Mouse (Mus musculus) spleen, postnatal 14 days (tissue): ENCODE results near the gene Dpysl4.

Experiments
- DNase-seq, 2 experiments: peaks; one replicate each; pipeline ENCODE4 v3.0.0; 2021 to 2022; ENCODE audit warnings: low spot score in 2 of 2

The Dpysl4 gene

DNA sequence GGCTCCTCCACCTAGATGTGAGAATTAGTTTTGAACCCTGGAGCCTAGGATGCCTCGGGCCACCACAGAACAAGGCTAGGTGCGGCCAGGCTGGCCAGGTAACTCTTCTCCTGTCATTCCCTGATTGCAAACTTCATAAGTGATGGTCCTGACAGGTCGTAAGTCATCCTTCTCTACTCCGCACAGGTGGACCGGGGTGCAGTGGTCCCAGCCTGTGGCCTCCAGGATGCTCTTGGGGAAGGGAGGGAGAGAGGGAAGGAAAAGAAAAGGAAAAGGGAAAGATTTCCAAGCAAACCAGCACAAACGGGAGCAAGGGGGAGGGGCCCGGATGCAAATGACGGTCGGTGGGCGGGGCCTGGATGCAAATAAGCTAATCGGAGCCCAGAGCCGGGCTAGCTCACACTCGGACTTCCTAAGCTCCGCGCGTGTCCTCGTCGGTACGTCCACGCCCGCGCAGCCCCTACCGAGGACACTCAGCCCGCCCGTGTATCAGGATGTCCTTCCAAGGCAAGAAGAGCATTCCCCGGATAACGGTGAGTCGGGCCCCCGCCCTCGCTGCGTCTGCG is at the start of gene Dpysl4:
TSS of gene Dpysl4 (plus strand) at position 373 of the 566 bp plus-strand sequence.
- DNase-seq: no peak

DNA sequence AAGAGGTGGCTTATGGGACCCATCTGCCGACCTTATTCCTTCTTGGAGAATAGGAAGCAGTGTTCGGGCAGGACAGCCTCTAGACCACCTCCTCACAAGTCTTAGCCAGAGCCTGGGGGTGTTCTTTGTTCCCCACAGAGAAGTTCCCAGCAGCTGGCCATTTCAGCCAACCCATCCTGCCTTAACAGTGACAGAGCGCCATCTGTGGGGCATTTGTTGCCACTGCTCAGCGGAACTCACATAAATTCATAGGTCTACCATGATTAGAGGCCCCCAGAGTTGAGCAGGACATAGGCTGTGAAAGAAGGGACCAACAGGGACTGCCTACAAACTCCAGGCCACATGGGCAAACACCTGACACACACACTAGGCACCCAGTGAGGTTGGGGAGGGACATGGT is 22.4 kb upstream of the Dpysl4 start:
- no peak for DNase-seq

DNA sequence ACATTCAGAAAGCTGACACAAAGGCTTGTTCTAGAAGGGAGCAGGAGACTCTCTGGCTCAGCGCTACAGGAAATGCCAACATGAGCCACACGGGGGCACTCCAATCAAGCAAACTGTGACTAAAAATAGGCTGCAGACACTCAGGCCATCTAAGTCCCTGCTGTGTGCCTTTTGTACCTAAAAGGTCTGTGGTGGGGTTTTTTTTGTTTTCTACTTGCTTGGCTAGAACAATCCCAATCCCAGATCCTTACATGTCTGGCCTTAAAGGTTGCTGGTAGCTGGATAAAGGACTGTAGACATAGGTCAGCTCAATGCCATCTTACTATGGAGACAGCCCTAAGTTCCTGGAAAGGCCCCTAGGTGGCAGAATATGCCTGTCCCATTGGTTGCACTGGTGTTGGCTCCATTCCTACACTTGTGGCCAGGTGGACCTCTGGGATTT is 17.6 kb upstream of the Dpysl4 start:
- no peak for DNase-seq

DNA sequence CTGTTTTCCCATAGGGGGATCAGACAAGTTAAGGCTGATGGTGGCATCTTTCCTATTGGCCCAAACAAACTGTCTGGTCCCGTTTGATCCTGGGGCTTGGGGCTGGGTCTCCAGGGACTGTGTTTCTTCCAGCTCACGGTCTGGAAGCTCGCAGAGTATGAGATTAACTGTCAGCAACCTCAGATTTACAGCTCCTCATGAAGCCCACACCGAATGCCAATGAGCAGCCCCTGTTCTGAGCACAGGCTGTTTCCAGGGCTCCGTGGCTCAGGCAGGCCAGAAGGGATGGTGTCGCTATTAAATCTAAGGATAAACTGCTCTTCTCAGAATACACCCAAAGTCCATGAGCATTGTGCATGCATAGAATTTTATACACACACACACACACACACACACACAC is 11.6 kb upstream of the Dpysl4 start:
- no peak for DNase-seq

DNA sequence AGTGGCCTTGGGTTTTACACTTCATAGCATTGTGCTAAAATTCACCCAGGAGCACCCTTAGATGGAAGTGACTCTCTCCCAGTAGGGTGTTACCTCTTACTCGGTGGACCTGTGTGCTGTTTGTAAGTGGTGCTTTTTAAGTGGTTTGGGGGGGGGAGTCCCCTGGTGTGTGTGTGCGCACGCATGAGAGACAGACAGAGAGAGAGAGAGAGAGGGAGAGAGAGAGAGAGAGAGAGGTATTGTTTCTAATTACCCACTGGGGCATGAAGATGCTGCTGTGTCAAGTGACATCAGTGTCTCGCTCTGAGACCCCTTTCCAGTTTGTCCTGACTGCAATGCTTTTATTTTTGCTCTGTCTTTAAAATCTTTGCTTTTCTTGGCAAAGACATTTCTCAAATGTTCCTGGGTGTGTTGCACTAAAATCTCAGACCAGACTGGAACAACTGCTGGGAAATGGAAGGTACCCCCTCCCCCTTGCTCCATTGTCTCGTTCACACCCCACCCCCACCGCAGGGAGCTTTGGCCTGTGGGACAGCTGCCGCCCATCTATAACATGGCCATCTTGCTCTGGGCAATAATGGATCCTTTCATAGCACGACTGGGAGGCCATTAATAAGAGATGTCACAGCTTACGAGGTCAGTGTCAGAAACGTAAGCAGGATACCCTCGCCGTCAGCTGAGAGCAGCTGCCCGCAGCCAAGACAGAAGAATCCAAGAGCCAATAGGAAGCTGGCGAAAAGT is 10.6 kb upstream of the Dpysl4 start:
- DNase-seq: no peak

DNA sequence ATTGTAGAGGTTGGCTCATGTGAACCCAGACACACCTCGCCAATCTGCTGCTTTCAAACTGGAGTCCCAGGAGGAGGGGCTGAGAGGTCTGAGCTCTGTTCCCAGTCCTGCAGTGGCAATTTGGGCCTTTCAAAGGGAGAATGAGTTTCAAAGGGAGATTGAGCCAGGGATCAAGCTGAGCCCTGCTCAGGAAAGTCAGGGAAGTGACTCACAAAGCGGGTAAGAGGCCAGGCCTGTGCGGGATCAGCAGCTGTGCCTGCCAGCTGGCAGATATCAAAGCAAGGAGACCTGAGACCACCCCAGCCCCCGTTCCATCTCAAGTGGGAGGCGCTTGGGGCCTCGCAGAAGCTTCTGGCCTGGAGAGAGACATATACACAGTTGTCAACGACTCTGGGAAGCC is 8.5 kb upstream of the Dpysl4 start:
- no peak for DNase-seq

DNA sequence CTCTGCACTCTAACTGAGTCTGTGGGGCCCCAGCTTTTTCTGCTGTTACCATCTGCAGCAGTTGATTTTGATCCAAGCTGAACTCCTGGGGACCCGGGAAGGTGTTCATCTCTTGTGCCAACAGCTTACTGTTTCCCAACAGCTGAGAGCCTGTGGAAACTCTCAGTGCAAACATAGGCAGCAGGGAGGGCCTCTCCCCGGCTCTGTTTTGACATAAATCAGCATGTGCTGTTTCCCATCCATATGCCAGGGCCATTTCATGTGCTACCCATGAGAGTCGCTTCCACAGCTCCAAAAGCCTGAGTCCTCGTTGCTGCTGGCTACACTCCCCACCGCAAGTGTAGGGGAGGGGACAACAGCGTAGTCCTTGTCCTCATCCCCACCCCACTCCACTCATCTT is 7.6 kb upstream of the Dpysl4 start:
- DNase-seq: no peak

DNA sequence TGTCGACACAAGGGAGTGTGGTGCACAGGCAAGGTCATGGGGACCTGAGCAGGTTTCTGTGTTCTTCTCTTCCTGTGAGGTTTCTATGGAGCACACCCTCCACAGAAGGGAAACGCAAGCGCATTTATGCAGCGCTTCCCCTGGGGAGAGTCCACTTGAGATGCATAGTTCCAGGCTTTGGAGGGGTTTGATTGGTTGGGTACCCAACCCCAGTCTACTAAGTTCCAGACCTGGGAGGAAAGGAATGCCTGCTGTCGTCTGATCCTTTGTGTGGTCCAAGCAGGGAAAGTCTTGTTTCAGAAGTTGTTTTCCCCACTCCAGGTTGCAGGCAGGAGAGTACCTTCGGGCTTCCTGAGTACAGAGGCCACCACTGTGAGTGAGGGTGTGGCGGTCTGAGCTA is 6.7 kb upstream of the Dpysl4 start:
- no peak for DNase-seq

DNA sequence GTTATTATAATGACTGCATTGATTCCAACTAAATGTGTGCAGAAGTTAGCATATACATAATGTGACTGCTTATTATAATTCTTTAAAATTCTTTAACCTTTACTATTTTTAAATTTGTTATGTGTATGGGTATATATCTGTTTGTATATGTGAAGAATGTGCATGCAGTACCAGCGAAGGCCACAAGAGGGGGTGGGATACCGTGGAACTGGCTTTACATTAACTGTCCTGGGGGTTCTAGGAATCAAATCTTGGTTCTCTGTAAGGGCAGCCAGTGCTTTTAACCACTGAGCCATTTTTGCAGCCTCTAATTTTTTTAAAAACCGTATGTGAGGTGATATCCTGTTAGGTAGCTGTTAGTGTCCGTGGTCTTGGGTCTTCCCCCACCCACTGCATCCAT is 5.1 kb upstream of the Dpysl4 start:
- DNase-seq: no peak

DNA sequence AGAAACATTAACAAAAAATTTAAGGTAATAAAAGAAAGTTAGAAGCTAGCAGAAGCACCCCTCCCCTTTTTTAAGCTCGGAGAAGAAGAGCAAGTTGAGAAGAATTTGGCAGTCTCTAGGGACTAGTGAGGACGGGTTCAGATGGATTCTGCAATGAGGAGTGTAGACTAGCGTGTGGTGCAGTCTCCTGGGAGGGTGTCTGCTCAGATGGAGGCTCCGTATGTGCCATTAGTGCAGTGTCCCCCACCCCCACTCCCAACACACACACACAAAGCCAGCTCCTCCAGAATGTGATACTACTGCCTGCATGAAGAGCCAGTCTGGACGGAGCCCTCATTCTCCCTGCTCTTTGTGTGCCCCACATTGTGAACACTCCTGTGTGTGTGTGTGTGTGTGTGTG is 4.6 kb upstream of the Dpysl4 start:
- DNase-seq: no peak

DNA sequence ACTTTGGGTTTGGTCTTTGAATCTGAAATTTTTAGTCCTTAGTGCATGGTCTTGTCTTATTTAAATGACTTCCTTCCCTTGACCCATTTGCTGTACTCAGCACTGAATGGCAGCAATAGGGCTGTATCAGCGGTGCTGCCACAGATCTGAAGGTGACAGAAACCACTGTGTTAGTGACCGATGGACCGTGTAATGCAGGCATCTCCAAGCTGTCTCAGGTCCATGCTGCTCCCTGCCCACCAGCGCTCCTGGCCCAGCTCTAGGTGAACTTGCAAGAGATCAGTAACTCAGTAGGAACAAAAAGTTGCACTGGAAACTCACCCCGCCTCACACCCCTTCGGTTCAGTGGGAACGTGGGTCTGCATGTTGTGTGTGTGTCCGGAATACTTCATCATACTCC is 3.5 kb upstream of the Dpysl4 start:
- no peak for DNase-seq

DNA sequence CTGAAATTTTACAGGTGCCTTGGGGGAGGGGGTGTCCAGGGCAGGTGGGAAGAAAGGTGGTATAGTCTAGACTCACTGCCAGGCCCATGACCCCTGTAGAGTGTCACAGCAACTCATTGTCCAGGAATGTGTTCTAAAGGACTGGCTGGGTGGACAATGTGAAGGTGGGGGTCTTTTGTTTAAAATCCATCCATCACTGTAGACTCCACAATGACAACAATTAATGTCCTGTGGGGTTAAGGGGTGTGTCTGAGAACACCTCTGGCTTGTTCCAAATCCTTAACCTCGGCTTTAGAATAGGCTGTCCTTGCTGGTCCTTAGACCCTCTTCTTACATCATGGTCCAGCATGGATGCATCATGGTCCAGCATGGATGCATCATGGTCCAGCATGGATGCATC is 1.5 kb upstream of the Dpysl4 start:
- DNase-seq: no peak

DNA sequence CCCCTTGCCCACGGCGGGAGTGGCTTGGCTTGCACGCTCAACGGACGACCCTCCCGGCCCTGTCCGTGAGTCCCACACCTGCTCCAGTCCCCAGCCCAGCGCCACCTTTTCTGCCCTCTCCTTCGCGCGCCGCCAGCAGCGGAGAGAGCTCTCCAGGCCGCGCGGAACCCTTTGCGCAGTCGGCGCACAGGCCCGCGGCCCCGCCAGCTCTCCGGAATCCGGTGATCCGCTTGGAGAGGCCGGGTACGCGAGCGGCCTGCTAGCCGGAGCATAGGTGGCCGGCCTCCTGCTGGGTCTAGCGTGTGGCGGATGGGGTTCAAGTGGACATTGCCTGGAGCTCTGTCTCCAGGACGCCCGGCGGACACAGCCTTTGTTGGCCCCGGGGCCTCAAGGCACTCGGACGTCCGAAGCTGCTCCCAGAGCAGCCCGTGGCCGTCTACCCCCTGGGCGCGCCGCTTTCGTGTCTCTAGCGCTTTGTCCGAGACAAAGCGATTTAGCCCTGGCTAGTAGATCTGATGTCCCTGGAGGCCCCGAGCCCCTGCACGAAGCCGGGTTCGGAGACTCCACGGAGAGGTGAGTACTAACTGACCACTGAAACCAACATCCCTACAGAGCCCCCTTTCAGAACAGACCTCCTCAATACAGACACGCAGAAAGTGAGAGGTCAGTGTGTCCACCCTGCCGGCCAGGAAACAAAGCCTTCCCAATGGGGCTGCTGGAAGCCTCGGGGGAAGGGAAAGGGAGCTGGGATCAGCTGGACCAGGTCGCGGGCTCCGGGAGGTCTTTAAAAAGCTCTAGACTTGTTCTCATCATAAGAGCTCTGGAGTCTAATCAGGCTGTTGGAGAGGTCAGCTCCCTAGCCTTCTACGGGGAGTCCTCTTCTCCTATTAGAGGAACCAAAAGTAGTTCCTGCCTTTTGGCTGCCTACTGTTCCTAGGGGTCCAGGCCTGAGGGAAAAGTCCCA is 676 bp downstream of the Dpysl4 start:
- no peak for DNase-seq

DNA sequence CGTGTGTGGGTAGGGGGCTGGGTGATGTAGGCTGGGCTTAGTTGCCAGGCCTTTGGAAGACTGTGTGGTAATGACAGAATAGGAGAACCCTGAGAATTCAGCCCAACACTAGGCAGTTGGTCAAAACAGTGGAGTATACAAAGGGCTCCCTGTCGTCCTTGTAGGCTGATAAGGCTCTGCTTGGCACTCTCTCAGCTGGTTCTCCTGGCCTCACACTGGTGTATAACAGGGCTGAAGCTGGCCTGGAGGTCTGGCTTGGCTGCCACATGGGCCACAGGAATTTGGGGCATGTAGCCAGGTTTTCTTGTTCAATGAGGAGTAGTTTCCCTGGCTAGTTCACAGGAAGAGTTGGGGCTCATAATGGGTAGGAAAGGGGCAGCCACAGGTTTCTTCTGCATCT is 2.0 kb downstream of the Dpysl4 start:
- DNase-seq: no peak

DNA sequence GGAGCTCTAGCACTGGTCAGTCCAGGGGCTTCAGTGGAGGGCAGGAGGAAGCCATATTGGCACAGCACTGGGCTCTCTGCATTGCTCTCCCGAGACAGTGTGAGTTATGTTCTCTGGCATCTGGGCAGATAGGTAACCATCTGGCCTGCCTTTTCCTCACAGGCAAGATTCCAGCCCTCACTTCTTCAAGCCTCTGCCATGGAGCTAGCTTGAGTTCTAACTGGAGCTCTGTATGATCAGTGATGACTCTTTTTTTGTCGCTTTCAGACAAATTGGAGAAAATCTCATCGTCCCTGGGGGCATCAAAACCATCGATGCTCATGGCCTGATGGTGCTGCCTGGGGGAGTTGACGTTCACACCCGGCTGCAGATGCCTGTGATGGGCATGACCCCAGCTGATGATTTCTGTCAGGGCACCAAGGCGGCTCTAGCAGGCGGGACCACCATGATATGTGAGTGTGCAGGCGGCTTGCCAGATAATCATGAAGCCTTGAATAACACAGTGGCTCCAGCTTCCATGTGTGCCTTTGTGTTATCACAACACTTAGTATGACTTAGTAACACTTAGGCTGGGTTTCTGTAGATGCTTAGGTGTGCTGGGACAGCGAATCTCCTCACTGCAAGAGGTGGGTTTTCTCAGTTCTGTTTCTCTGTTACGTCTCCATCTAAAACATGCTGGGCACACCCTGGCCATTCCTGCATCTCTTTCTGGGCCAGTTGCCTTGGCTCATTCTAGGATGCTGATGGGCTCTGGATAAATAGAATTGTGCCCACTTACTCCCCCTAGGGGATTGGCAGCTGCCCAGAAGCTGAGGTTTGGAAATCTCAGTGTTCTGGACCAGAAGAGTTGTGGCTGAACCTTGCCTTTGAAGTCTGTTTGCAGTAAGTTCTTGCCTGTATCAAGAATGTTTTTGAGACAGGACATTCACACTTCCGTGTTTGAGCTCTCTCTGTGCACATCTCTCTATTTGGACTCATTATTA is 4.4 kb downstream of the Dpysl4 start:
- no peak for DNase-seq

DNA sequence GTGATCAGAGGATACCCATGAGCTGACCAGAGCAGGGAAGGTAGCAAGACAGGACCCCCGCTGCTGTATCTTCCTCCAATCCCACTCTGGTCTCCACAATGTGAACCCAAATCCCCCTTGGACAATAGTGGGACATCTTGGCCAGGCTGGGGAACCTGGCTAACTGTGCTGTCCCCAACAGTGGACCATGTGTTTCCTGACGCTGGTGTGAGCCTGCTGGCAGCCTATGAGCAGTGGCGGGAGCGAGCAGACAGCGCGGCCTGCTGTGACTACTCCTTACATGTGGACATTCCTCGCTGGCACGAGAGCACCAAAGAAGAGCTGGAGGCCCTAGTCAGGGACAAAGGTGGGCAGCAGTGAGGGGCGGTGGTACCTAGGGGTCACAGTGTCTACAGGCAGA is 5.9 kb downstream of the Dpysl4 start:
- DNase-seq: no peak

DNA sequence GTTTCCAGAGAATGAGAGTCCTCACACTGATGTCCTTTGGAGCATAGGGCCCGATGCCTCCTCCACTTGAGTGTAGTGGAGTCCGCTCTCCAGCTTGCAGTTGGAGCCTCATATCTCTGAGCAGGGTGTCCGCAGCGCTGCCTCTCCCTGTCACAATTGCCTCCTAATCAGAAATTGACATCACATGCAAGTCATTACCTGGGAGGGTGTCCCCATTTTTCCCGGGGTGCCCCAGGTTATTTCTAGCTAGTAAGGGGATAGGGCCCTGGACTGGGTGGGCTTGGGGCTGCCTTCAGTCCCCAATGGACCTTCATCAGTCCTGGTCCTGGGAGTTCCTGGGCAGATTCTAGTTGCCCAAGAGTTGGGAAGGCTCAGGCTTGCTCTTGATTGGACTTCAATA is 6.9 kb downstream of the Dpysl4 start:
- no peak for DNase-seq

DNA sequence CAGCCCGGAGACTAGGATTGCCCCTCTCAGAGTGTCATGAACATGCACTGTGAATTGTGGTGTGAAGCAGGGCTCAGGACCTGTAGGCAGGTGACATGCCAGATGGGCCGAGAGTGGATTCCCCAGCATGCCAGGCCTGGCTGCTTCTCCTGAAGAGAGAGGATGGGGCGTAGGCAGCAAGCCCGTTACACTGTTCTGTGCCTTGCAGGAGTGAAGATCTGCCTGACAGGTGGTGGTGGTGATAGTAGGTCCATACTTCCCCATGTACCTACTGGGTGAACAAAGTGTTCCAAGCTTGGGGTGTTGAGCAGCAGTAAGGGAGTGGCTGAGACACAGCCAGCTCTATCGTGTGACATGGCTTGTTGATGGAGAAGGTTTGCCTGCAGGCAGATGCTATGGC is 7.3 kb downstream of the Dpysl4 start:
- DNase-seq: no peak

DNA sequence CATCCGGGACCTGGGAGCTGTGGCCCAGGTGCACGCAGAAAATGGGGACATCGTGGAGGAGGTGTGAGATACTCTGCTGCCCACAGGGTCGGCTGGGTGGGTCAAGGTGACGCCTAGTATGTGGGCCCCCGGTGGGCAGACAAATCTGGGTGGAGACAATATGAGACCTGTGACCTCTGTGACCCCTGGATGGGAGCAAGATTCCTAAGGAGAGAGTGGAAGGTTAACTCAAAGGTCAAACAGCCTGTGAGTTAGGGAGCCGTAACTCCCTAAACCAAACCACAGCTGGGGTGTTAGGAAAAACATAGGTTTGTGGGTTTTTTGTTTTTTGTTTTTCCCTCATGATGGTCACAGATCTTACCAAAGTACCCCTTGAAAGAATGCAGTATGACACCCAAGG is 8.0 kb downstream of the Dpysl4 start:
- DNase-seq: no peak

DNA sequence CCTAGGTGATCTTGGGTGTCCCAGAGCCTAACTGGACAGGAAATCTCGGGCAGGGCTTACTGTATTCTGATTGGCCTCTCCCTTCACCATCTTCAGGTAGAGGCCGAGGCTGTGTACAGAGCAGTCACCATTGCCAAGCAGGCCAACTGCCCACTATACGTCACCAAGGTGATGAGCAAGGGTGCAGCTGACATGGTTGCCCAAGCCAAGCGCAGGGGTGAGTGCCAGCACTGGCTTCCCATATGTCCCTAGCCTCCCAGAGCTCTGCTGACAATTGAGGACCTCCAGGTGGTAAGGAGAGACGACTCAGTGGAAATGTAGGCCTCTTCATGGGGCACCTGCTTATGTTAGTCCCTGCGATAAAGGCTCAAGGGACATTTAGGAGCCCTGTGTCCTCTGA is 9.0 kb downstream of the Dpysl4 start:
- DNase-seq: no peak

DNA sequence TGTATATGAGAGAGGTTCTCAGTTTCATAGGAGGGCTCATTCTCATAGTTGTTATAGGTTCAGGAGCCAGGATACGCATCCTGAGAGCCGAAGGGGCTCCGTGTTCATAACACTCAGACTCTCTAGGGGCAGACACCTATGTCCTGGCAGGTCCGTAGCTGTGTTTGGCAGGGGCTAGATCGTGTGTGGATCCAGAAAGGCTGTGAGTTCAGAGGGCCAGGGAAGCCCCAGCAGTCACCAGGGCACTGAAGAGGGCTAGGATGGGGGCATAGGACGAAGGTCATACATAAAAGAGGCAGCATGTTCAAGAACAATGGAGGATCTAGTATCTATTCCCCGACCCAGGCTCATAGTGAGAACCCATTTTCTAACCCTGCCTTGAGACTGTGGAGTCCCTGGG is 9.5 kb downstream of the Dpysl4 start:
- DNase-seq: no peak

DNA sequence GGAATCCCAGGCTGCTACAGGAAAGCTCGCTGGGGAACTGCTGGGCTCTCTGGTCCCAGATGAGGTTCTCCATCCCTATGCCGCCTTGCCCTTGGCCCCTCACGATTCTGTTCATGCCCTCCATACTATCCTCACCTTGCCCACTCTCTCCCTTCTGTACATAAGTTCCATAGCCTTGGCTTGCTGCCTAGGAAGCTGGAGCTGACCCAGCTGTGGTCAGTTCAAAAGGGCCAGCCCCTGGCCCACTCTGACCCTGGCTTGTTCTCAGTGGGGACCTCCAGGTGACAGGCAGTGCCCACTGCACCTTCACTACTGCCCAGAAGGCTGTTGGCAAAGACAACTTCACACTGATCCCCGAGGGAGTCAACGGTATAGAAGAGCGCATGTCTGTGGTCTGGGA is 10.6 kb downstream of the Dpysl4 start:
- DNase-seq: no peak
